Mouse (Mus musculus) heart, postnatal 10 days (tissue): ENCODE measurements around the gene Atp4b. TPM values are rescaled to one million over a fixed set of nuclear protein-coding genes. Genes with fewer than 3 reads are reported as not detected.
"Not testable (repeated sequence)": the region's sequence is repeated elsewhere in the genome, so short reads cannot be mapped to it uniquely, and the experiment has no call there.

Experiments used
- DNase-seq, 2 experiments: peaks; one replicate each; pipeline ENCODE4 v3.0.0; 2021
- intact Hi-C: fragments of 180-260 bp; cut with DNase I; formaldehyde crosslinking; loops from one replicate; pipeline ENCODE4 v1.15.1; 2025
- total RNA-seq, 2 experiments: library from RNA; stranded (reverse); gene quantifications; 2 replicates each; pipeline ENCODE4 v1.2.3; 2021

Atp4b gene
- total RNA-seq, 2 experiments from 2014 or later = not detected

- intact Hi-C loops, DNase-seq: not testable (repeated sequence)
These were observed 59.4 kb downstream of the Atp4b start for GRCm38 (mm10) chr8:13337245-13337644.

Other genes with a start within 250 kb of the Atp4b start
- gene Lamp1, start 237.7 kb downstream of the Atp4b start, total RNA-seq = 100 to 1,000 TPM; 310 to 323 TPM
- gene Grtp1, start 196.2 kb downstream of the Atp4b start, total RNA-seq = 1 to 10 TPM; 2.5 to 2.6 TPM
- gene Adprhl1, start 142.7 kb downstream of the Atp4b start, total RNA-seq = 100 to 1,000 TPM; 418 to 470 TPM
- 10 to 100 TPM; 33.8 to 41.8 TPM for gene Dcun1d2, start 108.7 kb downstream of the Atp4b start, total RNA-seq
- 10 to 100 TPM; 24.5 to 27.3 TPM for gene Tmco3, start 108.6 kb downstream of the Atp4b start, total RNA-seq
- gene Tfdp1, start 58.1 kb downstream of the Atp4b start, total RNA-seq = 10 to 100 TPM; 54.7 to 57.2 TPM
- under 1 TPM in 1 of 2 experiments, not detected in 1; 0.05 TPM for gene Grk1, start 8.3 kb upstream of the Atp4b start, total RNA-seq
- gene Tmem255b, start 38.4 kb upstream of the Atp4b start, total RNA-seq = 10 to 100 TPM; 13.5 to 18.8 TPM
- gene Gas6, start 97.7 kb upstream of the Atp4b start, total RNA-seq = 100 to 1,000 TPM; 135 to 143 TPM
- gene 1700029H14Rik, start 165.6 kb upstream of the Atp4b start, total RNA-seq = not detected